Mouse (Mus musculus) testis, adult 2 months (tissue): ENCODE results near the gene Tgtp2.

ENCODE experiments used
- CTCF ChIP-seq: fragments of 200-500 bp; IDR thresholded peaks from 2 replicates; pipeline ENCODE4 v1.5.1; 2012; ENCODE audit warnings: low read depth, mild to moderate bottlenecking, inconsistent platforms, low read length, moderate library complexity; ENCODE audit not compliant: control insufficient read depth, insufficient read depth, insufficient replicate concordance
- POLR2A ChIP-seq: fragments of 200-500 bp; IDR thresholded peaks from 2 replicates; pipeline ENCODE4 v1.6.1; 2012; ENCODE audit warnings: low read depth, mild to moderate bottlenecking, inconsistent platforms, low read length, moderate library complexity; ENCODE audit not compliant: control insufficient read depth

DNA sequence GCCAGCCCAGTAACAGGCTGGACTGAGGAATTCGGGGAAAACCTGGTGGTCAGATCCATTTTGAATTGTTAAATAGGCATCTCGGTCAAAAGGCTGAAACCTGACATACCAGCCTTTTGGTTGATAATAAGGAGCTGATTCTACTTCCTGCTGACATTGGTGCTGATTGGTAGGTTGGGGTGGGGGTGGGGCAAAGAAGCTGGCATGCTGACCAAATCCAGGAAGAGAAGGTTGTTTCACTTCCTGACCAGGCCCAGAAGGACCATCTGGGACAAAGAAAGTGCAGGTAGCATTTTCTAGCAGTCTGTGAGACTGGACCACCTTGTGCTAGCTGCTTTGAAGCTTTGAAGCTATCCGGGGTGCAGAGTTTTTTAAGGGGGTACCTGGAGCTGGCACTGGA lies 36.4 kb upstream of the Tgtp2 start:
- TF ChIP-seq CTCF (no peak), POLR2A (no peak)
